37 mouse cellular contexts compared by ENCODE assay signal in genomic region chr8:106451301-106452085, GRCm38 (mm10). TPM values are rescaled to one million over a fixed set of nuclear protein-coding genes. Genes with fewer than 3 reads are reported as not detected.
DNase-seq lines count a peak whose midpoint lies in the region; ATAC-seq and TF ChIP-seq lines count a peak whose summit lies in the region.
"Had no signal": no experiment of that assay in that cellular context is flagged by ENCODE, and none has a peak within 500 bp of the region (broad histone marks: within the 10 kb centered on the region; RNA-seq: fewer than 3 reads in every experiment).

No protein-coding gene starts in this region.

- peak; percentile 99 for TF ChIP-seq EP300 in ES-Bruce4 (IDR thresholded peaks at IDR 0.05; ENCODE audit: insufficient read depth, low read depth, low read length)

- DNase-seq in 3T3-L1 (ENCODE audit: low read depth, low spot score) (peak; percentile 40), ZHBTc4 (ENCODE audit: low read depth, low spot score) (peak; percentile 95), adipocyte (ENCODE audit: low spot score) (no peak)
- DNase-seq in limb, embryonic 10.5 days (ENCODE audit: low spot score): no peak
- DNase-seq in frontal cortex, postnatal 36 days (ENCODE audit: low spot score in 2 of 2): no peak
- DNase-seq in left cerebral cortex, adult 2 months (ENCODE audit: extremely low spot score in 1 of 2, low spot score in 2 of 2): no peak
- DNase-seq: adrenal gland, postnatal 14 days; cerebellum, adult 11 months; cerebellum, adult 9-11 months; embryo, embryonic 11 days; gastrocnemius, postnatal 25 days; heart, adult 11 months; heart, postnatal 4 days; kidney, adult 8-10 months; kidney, postnatal 4 days; lung, embryonic 14.5 days; lung, postnatal 14 days; thymus, adult 18-20 months; thymus, postnatal 25 days had no signal

- no peaks in the 10 kb centered on the region for H3K27me3 ChIP-seq in ES-Bruce4 (ENCODE audit: control insufficient read depth, insufficient read depth, low read length, poor library complexity, severe bottlenecking)
- H3K27me3 ChIP-seq in limb, embryonic 10.5 days (ENCODE audit: low read depth, poor library complexity, severe bottlenecking): no peaks in the 10 kb centered on the region
- H3K27me3 ChIP-seq: hindbrain, embryonic 13.5 days; limb, embryonic 12.5 days; liver, embryonic 15.5 days; neural tube, embryonic 13.5 days had no signal

- no peak for ATAC-seq in activated CD4-positive, CD25-positive, alpha-beta regulatory T cell, adult 4 months
- ATAC-seq: CD4-positive, CD25-positive, alpha-beta regulatory T cell, adult 4 months; forebrain, embryonic 14.5 days had no signal

- H3K9ac ChIP-seq in ES-Bruce4 (ENCODE audit: low read depth, poor library complexity, severe bottlenecking): no peak overlapping the region
- H3K9ac ChIP-seq: hindbrain, embryonic 13.5 days; limb, embryonic 12.5 days; liver, embryonic 15.5 days; lung, embryonic 14.5 days; neural tube, embryonic 13.5 days had no signal

- peak overlapping the region; percentile 84 for H3K27ac ChIP-seq in ES-Bruce4 (ENCODE audit: insufficient read depth, low read length)
- 0 out of 2 replicates have a peak overlapping the region, but pooled peaks have one; percentile 14 for H3K27ac ChIP-seq in limb, embryonic 10.5 days
- H3K27ac ChIP-seq in left cerebral cortex, adult 2 months: no peak overlapping the region
- H3K27ac ChIP-seq: hindbrain, embryonic 13.5 days; kidney, postnatal 0 days; limb, embryonic 12.5 days; liver, embryonic 15.5 days; neural tube, embryonic 13.5 days had no signal

- TF ChIP-seq POLR2A in ES-Bruce4 (IDR thresholded peaks at IDR 0.05; ENCODE audit: insufficient read depth, low read length): peak; percentile 40

- no peaks in the 10 kb centered on the region for H3K36me3 ChIP-seq in ES-Bruce4 (ENCODE audit: control insufficient read depth, insufficient read depth, low read length, poor library complexity, severe bottlenecking)
- no peaks in the 10 kb centered on the region for H3K36me3 ChIP-seq in limb, embryonic 10.5 days
- H3K36me3 ChIP-seq: hindbrain, embryonic 13.5 days; limb, embryonic 12.5 days; liver, embryonic 15.5 days; neural tube, embryonic 13.5 days had no signal

- H3K4me1 ChIP-seq in ES-Bruce4 (ENCODE audit: control insufficient read depth, insufficient read depth, low read length): peaks cover 4% of the 10 kb centered on the region
- peaks cover 13% of the 10 kb centered on the region; the same call in 1 of the 2 replicates for H3K4me1 ChIP-seq in limb, embryonic 10.5 days
- H3K4me1 ChIP-seq: liver, embryonic 15.5 days had no signal

- 81% methylated on average over 6 of the region's 6 CpGs for WGBS in limb, embryonic 10.5 days

- H3K4me3 ChIP-seq in ES-Bruce4 (ENCODE audit: low read depth, low read length): peak overlapping the region; percentile 27
- no peak overlapping the region for H3K4me3 ChIP-seq in limb, embryonic 10.5 days
- no peak overlapping the region for H3K4me3 ChIP-seq in left cerebral cortex, adult 2 months
- H3K4me3 ChIP-seq: hindbrain, embryonic 13.5 days; limb, embryonic 12.5 days; liver, embryonic 15.5 days; neural tube, embryonic 13.5 days had no signal

- no peak for TF ChIP-seq CTCF in ES-Bruce4 (IDR thresholded peaks at IDR 0.05; ENCODE audit: low read depth, low read length)
- no peak for TF ChIP-seq CTCF in left cerebral cortex, adult 2 months (IDR thresholded peaks at IDR 0.05)

- intact Hi-C loops in left cerebral cortex, adult 2 months (cut with DNase I): no loop called here

- no peaks in the 10 kb centered on the region for H3K9me3 ChIP-seq in ES-Bruce4 (replicated peaks; ENCODE audit: control insufficient read depth, insufficient read depth, low read length, poor library complexity, severe bottlenecking)
- no peaks in the 10 kb centered on the region for H3K9me3 ChIP-seq in limb, embryonic 10.5 days (replicated peaks)
- H3K9me3 ChIP-seq: hindbrain, embryonic 13.5 days; limb, embryonic 12.5 days; liver, embryonic 15.5 days; neural tube, embryonic 13.5 days had no signal

RNA-seq across cellular contexts. Expression of gene Zfp90, which starts 36.4 kb away (rescaled TPM):
- 7.1 and 8.0 TPM in 2 replicates for polyA plus RNA-seq in ES-Bruce4 (2011; ENCODE audit: insufficient read depth, insufficient read length, low read depth, missing spikeins)
- polyA plus RNA-seq in limb, embryonic 10.5 days (2016; fragmentation: Nextera tagmentation; extraction: Ambion mirVana): 21.6 and 28.7 TPM in 2 replicates
- 10 to 100 TPM; 11.1 to 11.8 TPM for total RNA-seq in left cerebral cortex, adult 2 months (2021)
- polyA plus RNA-seq in activated CD4-positive, CD25-positive, alpha-beta regulatory T cell, adult 4 months (2017; shearing (Covaris generic)): 1 to 10 TPM; 2.0 to 3.0 TPM

RNA-seq across cellular contexts. Expression of gene 6030452D12Rik, which starts 48.8 kb away (rescaled TPM):
- not detected in 2 replicates for polyA plus RNA-seq in ES-Bruce4 (2011; ENCODE audit: insufficient read depth, insufficient read length, low read depth, missing spikeins)
- polyA plus RNA-seq in limb, embryonic 10.5 days (2016; fragmentation: Nextera tagmentation; extraction: Ambion mirVana): not detected in 2 replicates
- not detected for total RNA-seq in left cerebral cortex, adult 2 months (2021)
- not detected for polyA plus RNA-seq in activated CD4-positive, CD25-positive, alpha-beta regulatory T cell, adult 4 months (2017; shearing (Covaris generic))
- total RNA-seq: adrenal gland, postnatal 14 days; gastrocnemius, adult 18-20 months; gastrocnemius, postnatal 25 days; heart, postnatal 4 days; left cerebral cortex, postnatal 14 days; liver, adult 2 months; megakaryocyte progenitor cell, adult 5-6 weeks; midbrain, postnatal 0 days had no signal
- polyA plus RNA-seq: CD4-positive, CD25-positive, alpha-beta regulatory T cell, adult 4 months; forebrain, embryonic 14.5 days; heart, embryonic 11.5 days; heart, embryonic 16.5 days; hindbrain, embryonic 13.5 days; kidney, postnatal 0 days; limb, embryonic 12.5 days; liver, adult 2 months; liver, embryonic 15.5 days; lung, embryonic 14.5 days; midbrain, embryonic 11.5 days; midbrain, postnatal 0 days; neural tube, embryonic 13.5 days; stomach, embryonic 14.5 days had no signal

RNA-seq across cellular contexts. Expression of gene Cdh3, which starts 59.2 kb away (rescaled TPM):
- 33.3 and 40.9 TPM in 2 replicates for polyA plus RNA-seq in ES-Bruce4 (2011; ENCODE audit: insufficient read depth, insufficient read length, low read depth, missing spikeins)
- 29.7 and 34.5 TPM in 2 replicates for polyA plus RNA-seq in limb, embryonic 10.5 days (2016; fragmentation: Nextera tagmentation; extraction: Ambion mirVana)
- total RNA-seq in left cerebral cortex, adult 2 months (2021): under 1 TPM; 0.33 to 0.45 TPM
- not detected for polyA plus RNA-seq in activated CD4-positive, CD25-positive, alpha-beta regulatory T cell, adult 4 months (2017; shearing (Covaris generic))
- total RNA-seq: gastrocnemius, adult 18-20 months; megakaryocyte progenitor cell, adult 5-6 weeks had no signal
- polyA plus RNA-seq: CD4-positive, CD25-positive, alpha-beta regulatory T cell, adult 4 months had no signal

Comparison
In these comparisons a context has a peak if more than half of its experiments do, and no peak if none do; other contexts are left out.
1. DNase-seq: peak in 3T3-L1 (single experiment) and ZHBTc4 (single experiment); none in limb, embryonic 10.5 days (single experiment), adipocyte (single experiment), frontal cortex, postnatal 36 days (0 of 2) and left cerebral cortex, adult 2 months (0 of 2).
2. RNA of gene Cdh3, which starts 59.2 kb away (polyA plus RNA-seq): 29.7 to 34.5 TPM in limb, embryonic 10.5 days and 33.3 to 40.9 TPM in ES-Bruce4; not detected in activated CD4-positive, CD25-positive, alpha-beta regulatory T cell, adult 4 months; every median in the first group is over 10 times any median in the second.